Mouse (Mus musculus): Measurements from ENCODE around the gene 1500009L16Rik. TPM values are rescaled to one million over a fixed set of nuclear protein-coding genes. Genes with fewer than 3 reads are reported as not detected.

Gene 1500009L16Rik
- polyA plus RNA-seq, 1 experiment from 2014 or later = 28.3 TPM

Other genes starting within 250 kb of the 1500009L16Rik start
- gene Aldh1l2, start 188.7 kb upstream of the 1500009L16Rik start, polyA plus RNA-seq (2016; fragmentation: Nextera tagmentation; extraction: Ambion mirVana) = 3.7 and 8.6 TPM in 2 replicates
- gene Washc4, start 179.1 kb upstream of the 1500009L16Rik start, polyA plus RNA-seq (2016; fragmentation: Nextera tagmentation; extraction: Ambion mirVana) = 29.6 and 32.1 TPM in 2 replicates
- gene Appl2, start 74.1 kb upstream of the 1500009L16Rik start, polyA plus RNA-seq (2016; fragmentation: Nextera tagmentation; extraction: Ambion mirVana) = 29.5 and 34.0 TPM in 2 replicates